Mouse (Mus musculus) adrenal gland, postnatal 10 days (tissue): ENCODE results near the gene Gm20431. TPM values are rescaled to one million over a fixed set of nuclear protein-coding genes. Genes with fewer than 3 reads are reported as not detected.
"Not testable (repeated sequence)": the region's sequence is repeated elsewhere in the genome, so short reads cannot be mapped to it uniquely, and the experiment has no call there.

Source experiments
- DNase-seq: peaks from one replicate; pipeline ENCODE4 v3.0.0; 2021; ENCODE audit warnings: mixed read lengths
- total RNA-seq, 2 experiments: library from RNA; stranded (reverse); gene quantifications; 2 replicates each; pipeline ENCODE4 v1.2.3; 2021

Gene Gm20431
- total RNA-seq, 2 experiments from 2014 or later, result 16.4 to 17.5 TPM

DNA sequence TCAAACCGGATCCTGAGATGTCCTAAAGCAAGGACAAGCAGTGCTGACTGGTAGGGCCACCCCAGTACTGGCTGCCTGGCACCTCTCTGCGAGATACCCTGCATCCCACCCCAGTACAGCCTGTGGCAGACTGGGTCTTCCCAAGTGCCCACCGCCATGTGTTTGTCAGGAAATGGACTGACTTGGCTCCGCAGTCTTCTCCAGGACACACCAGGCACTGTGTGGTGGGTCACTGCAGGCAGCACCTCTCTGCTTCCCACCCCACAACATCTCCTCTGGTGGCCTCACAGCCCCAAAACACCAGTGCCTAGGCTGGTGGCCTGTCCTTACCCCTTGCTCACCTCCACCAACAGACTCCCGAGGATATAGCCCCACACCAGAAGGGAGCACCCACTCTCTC, 30.9 kb downstream of the Gm20431 start:
- no peak for DNase-seq

- no peak for DNase-seq
Measured at GRCm38 (mm10) chr2:167629665-167630209, 31.6 kb downstream of the Gm20431 start.

- DNase-seq, result peak; percentile 52
Measured at GRCm38 (mm10) chr2:167628872-167629271, 32.4 kb downstream of the Gm20431 start.

GRCm38 (mm10) chr2:167627019-167627418, 34.3 kb downstream of the Gm20431 start:
- no peak for DNase-seq

- DNase-seq, result no peak
Measured at GRCm38 (mm10) chr2:167625670-167626069, 35.6 kb downstream of the Gm20431 start.

DNA sequence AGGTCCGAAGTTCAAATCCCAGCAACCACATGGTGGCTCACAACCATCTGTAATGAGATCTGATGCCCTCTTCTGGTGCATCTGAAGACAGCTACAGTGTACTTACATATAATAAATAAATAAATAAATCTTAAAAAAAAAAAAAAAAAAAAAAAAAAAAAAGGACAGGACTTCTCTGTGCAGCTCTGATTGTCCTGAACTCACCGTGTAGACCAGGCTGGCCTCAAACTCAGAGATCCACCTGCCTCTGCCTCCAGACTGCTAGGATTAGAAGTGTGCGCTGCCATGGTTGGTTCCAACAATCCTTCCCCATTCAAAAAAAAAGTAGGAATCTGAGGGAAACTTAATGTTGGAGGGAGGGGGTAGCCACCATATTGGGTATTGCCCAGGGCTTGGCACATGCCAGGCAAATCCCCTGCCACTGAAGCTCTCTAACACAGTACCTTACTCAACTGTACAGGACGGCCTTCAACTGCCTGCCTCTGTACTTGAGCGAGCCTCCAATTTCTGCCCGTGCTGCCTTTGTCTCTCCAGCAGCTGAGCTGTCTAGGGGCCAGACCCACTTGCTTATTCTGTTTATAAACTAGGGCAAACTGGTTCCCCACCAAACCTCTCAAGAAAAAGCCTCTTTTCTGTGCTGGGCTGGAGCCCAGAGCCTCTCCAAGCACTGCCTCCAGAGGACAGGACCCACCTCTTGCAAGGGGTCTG, 36.8 kb downstream of the Gm20431 start:
- DNase-seq, result no peak

GRCm38 (mm10) chr2:167622965-167623364, 38.3 kb downstream of the Gm20431 start:
- DNase-seq, result no peak

DNA sequence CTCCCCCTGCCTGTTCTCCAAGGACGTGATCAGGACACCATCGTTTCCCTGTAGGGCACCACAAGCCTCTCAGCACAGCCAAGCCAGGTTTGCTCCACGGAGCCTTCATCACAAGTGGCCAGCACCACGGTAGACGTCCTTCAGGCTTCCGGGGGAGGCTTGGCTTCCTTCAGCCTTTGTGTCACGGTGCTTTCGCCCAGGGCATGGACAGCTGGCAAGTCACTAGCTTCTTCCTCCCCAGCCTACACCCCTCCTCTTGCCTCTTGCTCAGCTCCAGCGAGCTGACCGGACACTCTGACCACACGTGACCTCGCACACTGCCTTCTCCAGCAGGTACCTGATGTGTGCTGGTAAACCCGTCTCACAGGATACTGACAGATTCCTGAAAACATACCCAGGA, 38.9 kb downstream of the Gm20431 start:
- no peak for DNase-seq

- DNase-seq, result no peak
Measured at GRCm38 (mm10) chr2:167621255-167622087, 39.8 kb downstream of the Gm20431 start.

DNA sequence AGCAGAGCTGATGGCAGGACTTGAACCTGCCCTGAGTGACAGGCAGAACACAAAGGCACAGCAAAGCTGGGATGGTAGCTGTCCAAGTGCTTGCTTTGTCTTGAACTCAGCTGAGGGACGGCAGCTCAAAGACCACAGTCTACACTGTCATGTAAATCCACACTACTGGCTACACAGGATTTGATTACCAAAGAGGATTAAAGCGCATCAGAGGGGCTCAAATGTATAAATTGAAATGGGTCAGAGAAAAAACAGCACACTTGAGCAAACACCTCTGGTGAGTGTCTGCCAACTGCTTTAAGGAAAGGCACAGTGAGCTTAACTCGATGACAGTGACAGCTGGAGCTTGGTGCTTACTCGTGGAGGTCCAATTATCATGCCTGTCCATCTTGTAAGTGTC, 43.8 kb downstream of the Gm20431 start:
- DNase-seq, result no peak

- no peak for DNase-seq
Measured at GRCm38 (mm10) chr2:167617034-167617433, 44.3 kb downstream of the Gm20431 start.

DNA sequence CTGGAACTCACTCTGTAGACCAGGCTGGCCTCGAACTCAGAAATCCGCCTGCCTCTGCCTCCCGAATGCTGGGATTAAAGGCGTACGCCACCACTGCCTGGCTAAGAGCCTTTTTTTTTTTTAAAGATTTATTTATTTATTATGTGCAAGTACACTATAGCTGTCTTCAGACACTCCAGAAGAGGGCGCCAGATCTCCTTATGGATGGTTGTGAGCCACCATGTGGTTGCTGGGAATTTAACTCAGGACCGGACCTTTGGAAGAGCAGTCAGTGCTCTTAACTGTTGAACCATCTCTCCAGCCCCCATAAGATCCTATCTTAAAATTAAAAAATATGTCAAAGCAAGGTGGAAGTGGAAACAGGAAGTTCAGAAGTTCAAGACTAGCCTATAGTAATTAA, 48.0 kb downstream of the Gm20431 start:
- not testable (repeated sequence) for DNase-seq

- DNase-seq, result no peak
Measured at GRCm38 (mm10) chr2:167612122-167612521, 49.2 kb downstream of the Gm20431 start.

DNA sequence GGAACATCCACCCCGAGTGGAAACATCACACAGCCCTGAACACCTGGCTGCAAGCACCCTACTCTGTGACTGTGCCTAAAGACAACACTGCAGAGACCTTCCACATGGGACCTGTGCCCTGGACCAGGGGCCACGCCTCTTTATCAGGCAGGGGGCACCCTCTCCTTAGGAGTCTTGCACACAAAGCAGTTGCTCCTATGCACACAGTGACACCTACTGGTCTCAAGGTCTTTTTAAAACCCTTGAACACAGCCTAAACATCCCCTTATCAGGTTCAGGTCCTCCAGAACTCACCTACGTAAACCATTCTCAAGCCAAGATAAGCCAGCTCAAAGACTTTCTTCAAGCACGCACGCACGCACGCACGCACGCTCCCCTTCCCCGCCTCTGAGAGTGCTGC, 50.0 kb downstream of the Gm20431 start:
- DNase-seq, result no peak

DNA sequence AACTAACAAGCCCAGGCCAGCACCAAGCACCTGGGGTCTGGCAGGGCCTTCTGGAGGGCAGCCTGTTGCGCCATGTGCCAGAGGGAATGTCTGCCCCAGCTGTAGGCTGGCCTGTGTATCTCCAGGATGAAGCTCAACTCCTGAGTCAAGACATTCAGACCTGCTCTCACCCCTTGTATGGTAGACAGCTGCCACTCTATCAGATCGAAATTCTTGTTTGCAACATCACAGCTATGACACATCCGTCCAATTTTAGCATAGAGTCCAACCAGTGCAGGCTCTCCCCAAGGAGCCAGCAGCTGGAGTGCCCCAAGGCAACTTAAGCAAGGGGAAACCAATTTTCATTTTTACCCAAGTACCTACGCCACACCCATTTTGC, 54.6 kb downstream of the Gm20431 start:
- DNase-seq, result no peak

- no peak for DNase-seq
Measured at GRCm38 (mm10) chr2:167605817-167606744, 55.2 kb downstream of the Gm20431 start.

DNA sequence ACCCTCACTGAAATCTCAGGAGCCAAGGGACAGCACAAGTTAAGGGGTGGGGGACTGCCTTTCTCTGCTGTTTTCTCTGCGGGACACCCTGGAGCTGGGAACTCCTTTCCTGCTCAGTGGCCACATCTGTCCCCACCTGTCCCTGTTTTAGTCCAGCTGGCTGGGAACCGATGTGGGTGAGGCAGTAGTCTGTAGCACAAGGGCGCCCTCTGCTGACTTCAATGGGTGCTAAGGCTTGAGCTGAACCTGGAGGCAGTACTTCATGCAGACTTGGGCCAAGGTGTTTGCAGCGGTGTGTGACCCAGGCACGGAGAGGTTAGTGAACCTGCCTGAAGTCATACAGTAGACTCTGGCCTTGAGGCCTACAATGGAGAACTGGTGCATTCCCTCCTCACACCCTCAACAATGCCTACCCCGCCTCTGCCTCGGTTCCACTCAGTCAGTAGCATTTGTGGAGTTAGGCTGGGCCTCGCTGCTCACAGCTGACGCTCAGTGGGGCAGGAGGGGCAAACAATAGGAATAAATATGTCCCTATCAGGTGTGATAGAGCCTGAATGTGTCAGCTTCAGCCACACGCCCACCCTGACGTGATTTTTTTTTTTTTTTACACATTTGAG, 56.0 kb downstream of the Gm20431 start:
- peak; percentile 94 for DNase-seq

DNA sequence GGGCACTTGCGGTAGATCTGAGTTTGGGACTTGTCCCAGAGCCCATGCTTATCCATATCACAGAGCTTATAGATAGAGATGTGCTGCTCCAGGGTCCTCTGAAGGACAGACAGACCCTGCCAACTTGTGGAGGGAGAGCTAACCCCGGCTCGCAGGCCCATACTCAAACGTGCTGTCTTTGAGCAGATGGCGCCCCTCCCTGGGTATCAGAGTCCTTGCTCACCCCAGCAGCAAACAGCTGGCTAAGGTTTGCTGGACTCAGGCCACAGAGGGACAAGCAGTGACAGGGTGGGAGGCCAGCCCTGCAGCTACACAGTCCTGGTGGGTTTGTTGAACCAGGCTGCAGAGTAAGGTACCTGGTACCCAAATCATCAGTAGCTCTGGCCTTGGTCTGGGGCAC, 58.3 kb downstream of the Gm20431 start:
- DNase-seq, result peak; percentile 52

GRCm38 (mm10) chr2:167602364-167602763, 58.9 kb downstream of the Gm20431 start:
- no peak for DNase-seq

DNA sequence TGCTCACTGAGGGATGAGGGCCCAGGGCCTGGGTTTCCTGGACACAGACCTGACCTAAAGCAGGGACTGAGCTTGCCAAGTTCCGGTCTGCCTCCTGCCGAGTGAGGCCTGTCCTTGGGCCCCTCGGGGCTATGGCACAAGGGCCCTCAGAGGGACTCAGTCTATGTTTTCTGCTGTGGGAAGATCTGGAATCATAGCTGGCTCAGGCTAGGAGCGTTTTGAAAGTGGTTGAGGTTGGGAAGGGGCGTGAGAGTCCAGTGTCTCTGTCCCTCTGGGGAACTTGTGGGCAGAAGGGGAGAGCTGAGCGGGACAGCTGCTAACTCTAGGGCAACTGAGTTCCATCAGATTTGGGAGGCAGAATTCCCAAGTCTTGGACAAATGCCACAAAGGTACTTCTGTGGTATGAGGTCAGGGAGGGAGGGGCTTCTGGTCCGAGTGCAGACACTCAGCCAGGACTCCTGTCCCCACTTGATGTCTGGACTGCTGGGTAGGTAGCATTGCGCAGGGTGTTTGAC, 60.8 kb downstream of the Gm20431 start:
- DNase-seq, result no peak

GRCm38 (mm10) chr2:167599917-167600316, 61.4 kb downstream of the Gm20431 start:
- DNase-seq, result no peak

GRCm38 (mm10) chr2:167599195-167599594, 62.1 kb downstream of the Gm20431 start:
- DNase-seq, result no peak
